Mouse (Mus musculus) forebrain, embryonic 16.5 days (tissue): Measurements from ENCODE around the gene Pcbd1. TPM values are rescaled to one million over a fixed set of nuclear protein-coding genes. Genes with fewer than 3 reads are reported as not detected.

Experiments used
- ATAC-seq: fragments of 200-750 bp; cut with Nextera tagmentation; 2 replicates; pipeline ENCODE4 v1.8.0; 2017; ENCODE audit warnings: mild to moderate bottlenecking, moderate library complexity
- H3K27ac ChIP-seq: fragments of 300-500 bp; sonication (generic); 2 replicates; pipeline ENCODE4 v1.5.1; 2014; ENCODE audit warnings: low read length, control low read depth
- H3K27me3 ChIP-seq: fragments of 300-500 bp; sonication (generic); replicated peaks from 2 replicates; pipeline ENCODE4 v1.6.1; 2014; ENCODE audit warnings: low read length; ENCODE audit not compliant: control insufficient read depth, insufficient read depth
- H3K36me3 ChIP-seq: fragments of 300-500 bp; sonication (generic); 2 replicates; pipeline ENCODE4 v1.6.1; 2014; ENCODE audit not compliant: control insufficient read depth, insufficient read depth
- H3K4me1 ChIP-seq: fragments of 300-500 bp; sonication (generic); replicated peaks from 2 replicates; pipeline ENCODE4 v1.6.1; 2014; ENCODE audit warnings: low read length; ENCODE audit not compliant: control insufficient read depth, insufficient read depth
- H3K4me2 ChIP-seq: fragments of 300-500 bp; sonication (generic); 2 replicates; pipeline ENCODE4 v1.6.1; 2014; ENCODE audit warnings: mild to moderate bottlenecking, low read length, control low read depth
- H3K4me3 ChIP-seq: fragments of 300-500 bp; sonication (generic); replicated peaks from 2 replicates; pipeline ENCODE4 v1.5.1; 2014; ENCODE audit warnings: mild to moderate bottlenecking, low read length, control low read depth
- H3K9ac ChIP-seq: fragments of 300-500 bp; sonication (generic); replicated peaks from 2 replicates; pipeline ENCODE4 v1.6.1; 2014; ENCODE audit warnings: low read depth, low read length, control low read depth
- H3K9me3 ChIP-seq: fragments of 300-500 bp; sonication (generic); 2 replicates; pipeline ENCODE4 v1.6.1; 2016; ENCODE audit warnings: low read length; ENCODE audit not compliant: control insufficient read depth
- WGBS: fragments of 180-500 bp; shearing (Covaris S2); extraction: QIAGEN DNeasy Blood & Tissue Kit; methylation state at CpG from one replicate; pipeline ENCODE4 v1.1.7; 2014; 5-methylcytosine and 5-hydroxymethylcytosine counted together
- polyA plus RNA-seq: library from polyadenylated mRNA; unstranded; fragments of >200 nt; fragmentation: Nextera tagmentation; extraction: Ambion mirVana; gene quantifications from 2 replicates; pipeline ENCODE4 v1.2.1, GENCODE M21; 2015

Gene Pcbd1
- polyA plus RNA-seq, 1 experiment from 2014 or later, result 16.1 TPM

- Histone ChIP-seq H3K9me3 (no peaks in the 10 kb centered on the region), H3K4me1 (no peaks in the 10 kb centered on the region), H3K9ac (no peak overlapping the region), H3K36me3 (no peaks in the 10 kb centered on the region), H3K27ac (no peak overlapping the region), H3K27me3 (no peaks in the 10 kb centered on the region), H3K4me3 (no peak overlapping the region), H3K4me2 (no peak overlapping the region)
- WGBS, result 15% methylated on average over 8 of the region's 8 CpGs
- peak; percentile 42; the same call in 1 of the 2 replicates for ATAC-seq
Observed at GRCm38 (mm10) chr10:61064635-61065034, 24.5 kb upstream of the Pcbd1 start.

GRCm38 (mm10) chr10:61065287-61066005, 23.7 kb upstream of the Pcbd1 start:
- Histone ChIP-seq H3K9me3 (no peaks in the 10 kb centered on the region), H3K27ac (no peak overlapping the region), H3K36me3 (no peaks in the 10 kb centered on the region), H3K27me3 (no peaks in the 10 kb centered on the region), H3K4me3 (no peak overlapping the region), H3K4me1 (no peaks in the 10 kb centered on the region), H3K4me2 (no peak overlapping the region), H3K9ac (no peak overlapping the region)
- WGBS, result 63% methylated on average over 13 of the region's 13 CpGs
- ATAC-seq, result no peak

- Histone ChIP-seq H3K36me3 (no peaks in the 10 kb centered on the region), H3K27ac (no peak overlapping the region), H3K4me3 (no peak overlapping the region), H3K27me3 (no peaks in the 10 kb centered on the region), H3K9ac (no peak overlapping the region), H3K4me2 (no peak overlapping the region), H3K4me1 (no peaks in the 10 kb centered on the region), H3K9me3 (no peaks in the 10 kb centered on the region)
- peak; percentile 45 for ATAC-seq
- WGBS, result 4% methylated on average over 8 of the region's 8 CpGs
Observed at GRCm38 (mm10) chr10:61068436-61069192, 20.5 kb upstream of the Pcbd1 start.

- 15% methylated on average over 13 of the region's 13 CpGs for WGBS
- Histone ChIP-seq H3K4me3 (no peak overlapping the region), H3K9me3 (no peaks in the 10 kb centered on the region), H3K9ac (no peak overlapping the region), H3K27me3 (no peaks in the 10 kb centered on the region), H3K36me3 (no peaks in the 10 kb centered on the region), H3K4me2 (no peak overlapping the region), H3K4me1 (no peaks in the 10 kb centered on the region), H3K27ac (no peak overlapping the region)
- ATAC-seq, result no peak
Observed at GRCm38 (mm10) chr10:61069248-61069647, 19.9 kb upstream of the Pcbd1 start.

GRCm38 (mm10) chr10:61072324-61072723, 16.8 kb upstream of the Pcbd1 start:
- no peak overlapping the region for H3K27ac ChIP-seq
- H3K4me2 ChIP-seq, result no peak overlapping the region
- no peaks in the 10 kb centered on the region for H3K36me3 ChIP-seq
- H3K27me3 ChIP-seq, result no peaks in the 10 kb centered on the region
- H3K9ac ChIP-seq, result no peak overlapping the region
- H3K9me3 ChIP-seq, result no peaks in the 10 kb centered on the region
- H3K4me3 ChIP-seq, result no peak overlapping the region
- ATAC-seq, result no peak
- no peaks in the 10 kb centered on the region for H3K4me1 ChIP-seq
- WGBS, result 13% methylated on average over 16 of the region's 16 CpGs

GRCm38 (mm10) chr10:61074643-61075042, 14.5 kb upstream of the Pcbd1 start:
- no peak overlapping the region for H3K4me3 ChIP-seq
- H3K27ac ChIP-seq, result no peak overlapping the region
- H3K4me2 ChIP-seq, result no peak overlapping the region
- H3K36me3 ChIP-seq, result no peaks in the 10 kb centered on the region
- H3K4me1 ChIP-seq, result no peaks in the 10 kb centered on the region
- 8% methylated on average over 1 of the region's 1 CpGs for WGBS
- no peak for ATAC-seq
- H3K27me3 ChIP-seq, result no peaks in the 10 kb centered on the region
- no peak overlapping the region for H3K9ac ChIP-seq
- no peaks in the 10 kb centered on the region for H3K9me3 ChIP-seq

GRCm38 (mm10) chr10:61075607-61076006, 13.5 kb upstream of the Pcbd1 start:
- Histone ChIP-seq H3K9me3 (no peaks in the 10 kb centered on the region), H3K27ac (no peak overlapping the region), H3K27me3 (no peaks in the 10 kb centered on the region), H3K36me3 (no peaks in the 10 kb centered on the region), H3K9ac (no peak overlapping the region), H3K4me2 (no peak overlapping the region), H3K4me3 (no peak overlapping the region), H3K4me1 (peaks cover 6% of the 10 kb centered on the region; the same call in 1 of the 2 replicates)
- 87% methylated on average over 3 of the region's 3 CpGs for WGBS
- no peak for ATAC-seq

GRCm38 (mm10) chr10:61080227-61080930, 8.8 kb upstream of the Pcbd1 start:
- H3K4me2 ChIP-seq, result peak overlapping the region; percentile 40
- peak; percentile 99 for ATAC-seq
- H3K9ac ChIP-seq, result peak overlapping the region; percentile 29; the same call in 1 of the 2 replicates
- H3K9me3 ChIP-seq, result no peaks in the 10 kb centered on the region
- 42% methylated on average over 14 of the region's 14 CpGs for WGBS
- H3K27me3 ChIP-seq, result no peaks in the 10 kb centered on the region
- peak overlapping the region; percentile 34 for H3K27ac ChIP-seq
- peaks cover 6% of the 10 kb centered on the region; the same call in 1 of the 2 replicates for H3K4me1 ChIP-seq
- H3K4me3 ChIP-seq, result peak overlapping the region; percentile 18; the same call in 1 of the 2 replicates
- H3K36me3 ChIP-seq, result no peaks in the 10 kb centered on the region

- WGBS, result 95% methylated on average over 11 of the region's 11 CpGs
- H3K36me3 ChIP-seq, result no peaks in the 10 kb centered on the region
- H3K4me2 ChIP-seq, result no peak overlapping the region
- peaks cover 6% of the 10 kb centered on the region; the same call in 1 of the 2 replicates for H3K4me1 ChIP-seq
- H3K27me3 ChIP-seq, result no peaks in the 10 kb centered on the region
- ATAC-seq, result no peak
- no peaks in the 10 kb centered on the region for H3K9me3 ChIP-seq
- H3K4me3 ChIP-seq, result no peak overlapping the region
- no peak overlapping the region for H3K9ac ChIP-seq
- H3K27ac ChIP-seq, result no peak overlapping the region
Observed at GRCm38 (mm10) chr10:61080931-61081255, 8.2 kb upstream of the Pcbd1 start.
